Mouse (Mus musculus): Measurements from ENCODE around the gene Fut7.

DNA sequence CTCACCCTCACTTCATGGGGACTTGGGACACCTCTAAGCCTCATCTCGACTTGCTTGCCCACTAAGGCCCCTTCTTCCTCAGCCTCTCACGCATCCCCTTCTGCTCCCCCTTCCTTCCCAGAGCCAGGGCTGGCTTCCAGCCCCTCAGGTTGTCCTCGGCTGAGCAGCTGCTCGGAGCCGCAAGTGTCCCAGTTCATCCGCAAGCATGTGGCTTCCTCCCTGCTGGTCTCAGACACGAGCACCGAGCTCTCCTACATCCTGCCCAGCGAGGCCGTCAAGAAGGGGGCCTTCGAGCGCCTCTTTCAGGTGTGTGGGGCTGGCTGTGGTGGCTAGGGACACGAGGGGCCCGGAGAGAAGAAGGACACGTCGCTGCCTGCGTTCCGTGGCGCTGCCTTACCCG, 18.0 kb downstream of the Fut7 start:
- no peak for TF ChIP-seq CTCF (IDR thresholded peaks at IDR 0.05; ENCODE audit: control insufficient read depth, insufficient read depth, insufficient read length)
- no peak for TF ChIP-seq MYOG (IDR thresholded peaks at IDR 0.05; ENCODE audit: control insufficient read depth, extremely low read depth, insufficient read length)
- TF ChIP-seq USF1 (IDR thresholded peaks at IDR 0.05; ENCODE audit: low read depth) = no peak
